Mouse (Mus musculus) spleen, postnatal 36 days (tissue): ENCODE measurements around the gene Mier2.

Experiments
- DNase-seq, 2 experiments: peaks; one replicate each; pipeline ENCODE4 v3.0.0; 2022; ENCODE audit warnings: low spot score in 2 of 2, mixed read lengths in 1 of 2

Gene Mier2

GRCm38 (mm10) chr10:79496701-79497288 is 58.2 kb downstream of the Mier2 start:
- DNase-seq, result no peak

- no peak for DNase-seq
Measured at GRCm38 (mm10) chr10:79495886-79496285, 59.1 kb downstream of the Mier2 start.
